Mouse (Mus musculus) adrenal gland, postnatal 36 days (tissue): ENCODE results near the gene Gsg1l. TPM values are rescaled to one million over a fixed set of nuclear protein-coding genes. Genes with fewer than 3 reads are reported as not detected.

ENCODE experiments used
- DNase-seq, 2 experiments: peaks; one replicate each; pipeline ENCODE4 v3.0.0; 2021; ENCODE audit warnings: mixed read lengths in 1 of 2
- total RNA-seq, 2 experiments: library from RNA; stranded (reverse); gene quantifications; 2 replicates each; pipeline ENCODE4 v1.2.3; 2021

The Gsg1l gene
- total RNA-seq, 2 experiments from 2014 or later: 68.9 to 70.8 TPM

GRCm38 (mm10) chr7:125864026-125864425 lies 218.2 kb downstream of the Gsg1l start:
- no peak for DNase-seq

- DNase-seq: peak in 1 of 2 experiments; percentile 50
These were observed 221.8 kb downstream of the Gsg1l start for GRCm38 (mm10) chr7:125860421-125860820.

GRCm38 (mm10) chr7:125859564-125859963 lies 222.6 kb downstream of the Gsg1l start:
- peak in 1 of 2 experiments; percentile 44 for DNase-seq

GRCm38 (mm10) chr7:125847528-125847866 lies 234.7 kb downstream of the Gsg1l start:
- DNase-seq: no peak

GRCm38 (mm10) chr7:125846866-125847527 lies 235.2 kb downstream of the Gsg1l start:
- DNase-seq: no peak

GRCm38 (mm10) chr7:125845611-125846010 lies 236.6 kb downstream of the Gsg1l start:
- DNase-seq: no peak

- no peak for DNase-seq
These were observed 244.0 kb downstream of the Gsg1l start for GRCm38 (mm10) chr7:125838078-125838742.

GRCm38 (mm10) chr7:125833471-125833870 lies 248.7 kb downstream of the Gsg1l start:
- DNase-seq: peak in 1 of 2 experiments; percentile 10

- DNase-seq: no peak
These were observed 249.4 kb downstream of the Gsg1l start for GRCm38 (mm10) chr7:125832767-125833166.

GRCm38 (mm10) chr7:125829121-125829666 lies 253.0 kb downstream of the Gsg1l start:
- DNase-seq: no peak

- no peak for DNase-seq
These were observed 253.7 kb downstream of the Gsg1l start for GRCm38 (mm10) chr7:125828561-125828960.

Other genes with a start within 250 kb of the Gsg1l start
- gene Xpo6, start 118.1 kb upstream of the Gsg1l start, total RNA-seq: 10 to 100 TPM; 87.8 to 89.1 TPM
- 10 to 100 TPM; 23.3 to 88.8 TPM for gene Sbk1, start 190.2 kb upstream of the Gsg1l start, total RNA-seq